Mouse (Mus musculus) right cerebral cortex, postnatal 14 days (tissue): ENCODE results near the gene Abcb6.
A peak's percentile ranks its signal among the peaks of the same experiment; 100 is the strongest.

ENCODE experiments used
- DNase-seq: peaks from one replicate; pipeline ENCODE4 v3.0.0; 2022

The Abcb6 gene

DNA sequence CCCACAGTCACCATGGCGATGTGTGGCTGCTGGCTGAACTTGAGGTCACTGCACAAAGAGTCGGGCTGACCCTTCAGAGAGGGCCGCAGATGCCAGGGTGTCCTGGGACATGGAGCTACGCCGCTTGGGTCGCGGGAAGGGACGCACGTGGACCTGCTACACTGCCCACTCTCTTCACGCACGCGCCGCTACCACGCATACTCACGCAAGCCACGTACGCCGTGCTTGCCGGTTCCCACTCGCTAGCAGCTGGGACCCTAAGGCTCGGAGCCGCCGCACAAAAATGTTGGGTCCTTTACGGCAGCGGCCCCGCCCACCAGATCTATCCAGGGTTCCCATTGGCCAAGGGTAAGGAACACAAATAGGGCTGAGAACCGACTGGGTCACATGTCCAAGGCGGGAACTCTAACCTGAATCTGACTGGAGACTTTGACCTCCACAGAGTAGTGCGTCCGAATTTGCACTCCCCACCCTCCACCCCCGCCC is at the start of gene Abcb6:
Abcb6 (minus strand) TSS at position 288 of the 486 bp plus-strand sequence.
- peak; percentile 93 for DNase-seq

DNA sequence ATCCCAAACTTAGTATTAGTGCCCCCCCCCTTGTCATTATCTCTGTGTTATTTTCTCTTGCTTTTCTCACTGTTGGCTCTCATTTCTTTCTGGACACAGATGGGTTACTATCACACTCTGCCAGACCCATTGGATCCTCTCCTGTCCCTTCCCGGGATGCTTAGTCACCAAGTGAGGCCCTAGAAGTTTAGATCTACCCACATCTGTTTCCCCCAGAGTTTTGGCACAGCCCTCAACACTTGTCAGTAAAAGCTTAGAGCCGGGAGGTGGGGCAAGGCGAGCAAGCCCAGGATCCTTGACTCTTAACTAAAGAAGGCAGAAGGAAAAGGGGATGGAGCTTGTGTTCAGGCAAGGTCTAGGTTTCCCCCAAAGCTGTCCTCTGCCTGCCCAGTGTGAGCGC is 49.0 kb upstream of the Abcb6 start:
- DNase-seq, result no peak

DNA sequence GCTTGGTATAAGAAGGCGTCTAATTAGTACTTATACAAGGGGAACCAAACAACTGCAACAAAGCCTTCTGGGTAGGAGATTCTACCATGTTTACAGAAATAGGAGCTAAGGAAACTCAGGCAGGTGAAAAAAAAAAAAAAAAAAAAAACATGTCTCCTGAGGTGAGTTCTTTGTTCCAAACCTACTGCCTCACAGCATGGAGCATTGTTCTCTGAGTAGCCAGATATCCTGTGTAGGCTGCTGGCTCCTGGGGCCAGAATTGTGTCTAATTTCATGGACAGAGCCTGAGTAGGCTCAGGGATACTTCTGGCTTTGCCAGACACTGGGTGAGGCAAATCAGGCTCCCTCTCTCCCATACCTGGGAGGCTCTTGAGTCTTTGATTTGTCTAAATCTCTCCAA is 47.5 kb upstream of the Abcb6 start:
- no peak for DNase-seq

DNA sequence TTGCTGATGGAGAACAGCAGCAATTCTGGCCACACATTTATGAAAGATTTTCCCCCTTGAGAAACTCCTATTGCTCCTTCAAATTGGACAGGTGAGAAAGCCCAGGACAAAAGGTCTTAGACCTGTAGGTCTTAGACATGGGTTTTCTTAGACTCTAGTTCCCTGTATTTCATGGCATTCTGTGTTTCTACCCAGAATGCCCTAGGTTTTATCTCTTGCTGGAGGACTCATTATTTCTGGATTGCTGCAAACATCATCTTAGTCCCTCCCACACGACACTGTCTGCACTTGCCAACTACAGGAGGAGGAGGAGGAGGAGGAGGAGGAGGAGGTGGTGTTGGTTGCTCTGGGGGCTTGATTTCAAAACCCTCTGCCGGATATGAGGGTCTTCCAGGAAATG is 45.9 kb upstream of the Abcb6 start:
- DNase-seq, result no peak

DNA sequence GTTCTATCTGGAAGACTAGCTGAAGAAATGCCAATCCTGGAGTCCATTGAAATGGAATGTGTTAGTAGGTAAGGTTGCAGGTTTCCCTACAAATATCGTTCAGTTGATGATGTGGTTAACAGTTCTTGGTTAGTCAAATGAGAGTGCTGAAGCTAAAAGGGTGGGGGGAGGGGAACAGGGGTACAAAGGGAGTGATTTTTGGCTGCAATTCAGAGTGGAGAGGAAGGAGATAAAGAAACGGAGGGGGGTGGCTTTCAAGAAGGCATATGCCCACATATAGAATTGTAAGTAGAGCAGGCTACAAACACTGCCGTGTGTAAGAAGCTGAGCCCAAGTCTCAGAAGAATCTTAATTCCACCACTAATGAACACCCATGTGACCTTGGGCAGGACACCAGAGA is 45.3 kb upstream of the Abcb6 start:
- no peak for DNase-seq

DNA sequence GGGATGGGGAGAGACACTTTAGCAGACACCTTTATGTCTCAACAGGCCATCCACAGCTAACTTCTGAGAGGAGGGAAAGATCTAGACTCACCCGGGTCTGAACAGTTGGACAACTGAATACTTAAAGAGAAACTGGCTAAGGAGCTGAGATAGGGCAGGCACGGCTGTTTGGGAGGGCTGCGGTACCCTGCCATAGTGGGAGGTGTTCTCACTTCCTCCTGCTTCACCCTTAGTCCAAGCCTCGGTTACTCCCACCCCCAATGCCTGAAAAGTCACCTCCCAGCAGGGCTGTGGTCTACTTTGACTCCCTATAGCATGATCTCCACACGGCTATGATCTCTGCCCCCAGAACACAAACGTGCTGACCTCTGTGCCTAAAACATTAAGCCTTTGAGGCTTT is 43.3 kb upstream of the Abcb6 start:
- no peak for DNase-seq

DNA sequence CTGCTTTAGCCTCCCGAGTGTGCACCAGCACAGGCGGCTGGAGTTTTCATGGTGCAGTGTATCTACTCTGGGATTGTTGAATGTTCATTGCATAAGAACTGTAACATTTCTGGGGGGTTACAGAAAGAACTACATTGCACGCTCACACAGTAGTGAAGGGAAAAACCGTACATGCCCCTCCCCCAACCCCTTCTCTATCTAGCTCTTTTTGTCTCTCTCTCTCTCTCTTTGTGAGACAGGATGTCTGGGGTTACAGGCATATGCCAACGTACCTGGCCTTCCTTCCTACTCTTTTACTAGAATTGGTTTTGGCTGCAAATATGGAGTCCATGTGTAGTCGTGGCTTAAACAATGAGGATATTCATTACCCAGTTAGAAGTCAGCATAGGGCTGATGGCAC is 42.7 kb upstream of the Abcb6 start:
- no peak for DNase-seq

DNA sequence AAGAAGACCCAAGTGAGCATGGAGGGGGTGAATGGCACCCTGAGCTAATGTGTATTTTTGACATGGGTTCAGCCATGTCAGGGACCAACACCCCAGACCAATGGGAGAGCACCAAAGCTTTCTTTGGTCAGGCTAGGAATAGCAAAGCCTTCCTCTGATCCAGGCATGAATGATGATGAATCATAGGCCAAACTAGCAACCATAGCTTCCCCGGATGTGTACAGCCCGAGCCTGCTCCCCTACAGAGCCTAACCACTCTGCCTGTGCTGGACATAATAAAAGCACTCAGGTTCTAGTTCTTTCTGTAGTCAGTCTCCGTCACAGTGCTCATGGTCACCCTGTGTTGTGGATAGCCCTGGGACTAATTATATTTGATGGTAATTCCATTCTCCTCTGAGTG is 41.3 kb upstream of the Abcb6 start:
- no peak for DNase-seq

DNA sequence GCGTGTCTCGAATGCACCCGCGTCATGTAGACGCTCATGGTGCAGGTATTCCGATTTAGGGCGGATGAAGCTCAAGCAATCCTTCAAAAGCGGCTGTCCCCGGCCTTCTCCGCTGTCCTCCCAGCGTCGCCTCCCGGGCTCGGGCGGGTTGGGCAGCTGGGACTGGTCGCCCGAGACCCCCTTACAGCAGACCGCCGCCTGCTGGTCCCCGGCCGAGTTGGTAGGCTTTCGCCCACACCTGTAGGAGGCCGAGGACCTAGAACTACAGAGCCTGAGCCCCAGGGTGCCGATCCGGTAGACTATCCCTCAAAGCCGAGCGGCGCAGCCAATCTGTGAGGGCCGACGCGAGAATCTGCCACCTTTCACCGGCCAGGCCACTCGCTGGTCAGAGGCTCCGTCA is 39.3 kb upstream of the Abcb6 start, which contains the start of gene Tuba4a:
Tuba4a (minus strand) TSS at position 335 of the 400 bp plus-strand sequence.
- DNase-seq, result peak; percentile 40

DNA sequence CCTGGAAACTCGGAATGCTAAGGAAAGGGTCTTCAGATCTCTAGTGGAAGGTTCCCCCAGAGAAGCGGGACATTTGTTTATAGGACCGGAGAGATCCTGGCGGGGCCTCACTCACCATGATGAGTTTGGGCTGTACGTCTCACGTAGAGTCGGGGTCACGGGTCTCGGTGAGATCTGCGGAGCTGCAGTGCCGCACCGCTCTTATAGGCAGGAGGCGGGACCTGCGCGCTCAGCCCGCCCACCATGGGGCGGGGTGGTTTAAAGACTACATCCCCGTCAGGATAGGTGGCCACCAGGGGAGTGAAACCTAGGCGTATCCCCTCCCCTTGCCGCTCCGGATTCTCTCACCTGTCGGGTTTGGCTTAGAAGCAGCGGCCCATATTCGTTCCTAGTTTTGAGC is 38.9 kb upstream of the Abcb6 start:
- DNase-seq, result peak; percentile 89

DNA sequence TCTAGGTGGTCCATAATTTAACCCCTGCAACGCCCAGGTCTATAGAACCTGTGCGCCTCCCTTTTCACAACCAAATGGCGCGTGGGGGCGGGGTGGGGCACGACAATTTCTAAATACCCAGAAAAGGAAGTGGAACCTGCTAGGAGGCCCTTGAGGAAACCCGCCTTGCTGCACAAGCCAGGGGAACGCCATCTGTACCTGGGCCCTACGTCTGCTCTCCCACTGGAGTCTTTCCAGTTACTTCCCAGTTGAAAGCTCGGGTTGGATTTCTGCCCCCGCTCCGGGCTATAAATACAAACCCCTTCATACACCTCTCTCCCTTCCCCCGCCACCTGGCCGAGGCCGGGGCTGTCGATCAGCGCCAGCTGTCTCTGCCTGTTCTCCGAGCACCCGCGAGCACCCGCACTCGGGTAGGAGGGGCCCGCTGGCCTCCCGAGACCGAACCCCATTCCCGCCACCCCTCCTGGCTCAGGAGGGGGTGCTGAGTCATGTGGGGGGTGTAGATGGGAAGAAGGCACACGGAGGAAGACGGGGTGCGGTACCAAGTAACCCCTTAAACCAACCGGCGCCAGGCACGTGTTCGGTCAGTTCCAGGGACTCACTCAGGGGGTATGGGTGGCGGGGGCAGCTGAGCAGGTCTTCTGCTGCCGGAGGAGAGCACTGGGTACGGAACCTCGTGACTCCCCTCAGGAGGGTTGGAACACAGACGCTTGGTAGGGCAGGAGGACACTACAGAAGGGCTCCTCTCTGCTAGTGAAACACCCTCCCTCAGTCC is 38.2 kb upstream of the Abcb6 start:
- DNase-seq, result peak; percentile 69

DNA sequence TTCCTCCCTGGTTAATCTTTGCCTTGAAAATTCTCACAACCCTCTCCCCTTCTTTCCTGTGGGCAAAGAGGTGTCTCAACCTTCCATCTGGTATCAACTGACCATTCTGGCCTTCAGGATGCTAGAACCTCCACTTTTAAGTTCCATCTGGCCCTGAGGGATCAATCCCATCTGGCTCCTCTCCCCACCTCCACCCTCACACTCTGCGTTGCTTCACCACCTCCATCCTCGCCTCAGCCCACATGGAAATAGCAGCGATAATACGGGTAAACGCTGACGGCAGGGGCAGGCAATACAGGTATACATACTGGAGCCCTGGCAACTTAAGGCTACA is 37.7 kb upstream of the Abcb6 start:
- DNase-seq, result no peak

DNA sequence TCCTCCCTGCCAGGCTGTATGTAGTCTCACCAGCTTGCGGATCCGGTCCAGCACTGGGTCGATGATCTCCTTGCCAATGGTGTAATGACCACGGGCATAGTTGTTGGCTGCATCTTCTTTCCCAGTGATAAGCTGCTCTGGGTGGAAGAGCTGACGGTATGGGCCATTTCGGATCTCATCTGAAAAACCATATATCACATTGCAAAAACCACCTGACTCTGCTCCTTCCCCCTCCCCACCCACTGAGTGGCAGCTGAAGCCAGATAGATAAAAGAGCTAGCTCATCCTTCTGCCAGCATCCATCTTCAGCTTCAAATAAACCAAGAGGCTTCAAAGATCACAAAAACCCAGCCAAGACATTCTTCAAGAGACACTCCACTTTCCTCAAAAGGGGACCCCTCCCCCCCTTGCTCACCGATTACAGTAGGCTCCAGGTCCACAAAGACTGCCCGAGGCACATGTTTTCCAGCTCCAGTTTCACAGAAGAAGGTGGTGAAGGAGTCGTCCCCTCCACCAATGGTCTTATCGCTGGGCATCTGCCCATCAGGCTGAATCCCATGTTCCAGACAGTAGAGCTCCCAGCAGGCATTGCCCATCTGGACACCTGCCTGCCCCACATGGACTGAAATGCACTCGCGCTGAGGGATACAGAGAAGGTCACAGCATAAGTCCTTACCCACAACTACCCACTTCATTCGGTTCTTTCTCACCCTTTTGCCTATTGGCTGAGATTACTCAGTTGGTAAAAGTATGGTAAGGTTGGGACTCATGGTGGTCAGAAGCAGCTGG is 36.8 kb upstream of the Abcb6 start:
- DNase-seq, result no peak

DNA sequence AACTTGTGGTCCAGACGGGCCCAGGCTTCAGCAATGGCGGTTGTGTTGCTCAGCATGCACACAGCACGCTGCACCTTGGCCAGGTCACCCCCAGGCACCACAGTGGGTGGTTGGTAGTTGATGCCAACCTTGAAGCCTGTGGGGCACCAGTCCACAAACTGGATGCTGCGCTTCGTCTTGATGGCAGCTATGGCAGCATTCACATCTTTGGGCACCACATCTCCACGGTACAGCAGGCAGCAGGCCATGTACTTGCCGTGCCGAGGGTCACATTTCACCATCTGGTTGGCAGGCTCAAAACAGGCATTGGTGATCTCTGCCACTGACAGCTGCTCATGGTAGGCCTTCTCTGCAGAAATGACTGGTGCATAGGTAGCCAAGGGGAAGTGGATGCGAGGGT is 35.6 kb upstream of the Abcb6 start:
- no peak for DNase-seq

DNA sequence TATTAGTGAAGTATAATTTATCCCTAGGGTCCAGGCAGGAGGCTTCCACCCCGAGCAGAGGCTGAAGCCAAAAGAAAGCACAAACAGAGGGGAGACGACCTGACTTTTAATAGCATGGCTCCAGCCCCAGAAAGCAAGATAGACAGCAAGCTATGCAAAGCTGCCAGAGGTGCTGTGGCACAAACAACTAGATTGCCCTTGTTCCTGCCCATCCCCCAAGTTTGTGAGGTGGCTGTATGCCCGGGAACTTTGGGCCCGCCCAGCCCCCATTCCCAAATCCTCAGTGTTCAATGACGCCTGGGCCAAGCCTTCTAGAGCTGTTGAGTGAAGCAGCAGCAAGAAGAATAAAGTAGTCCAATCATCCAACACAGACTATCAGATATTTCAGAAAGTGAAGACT is 34.7 kb upstream of the Abcb6 start:
- DNase-seq, result peak; percentile 44

DNA sequence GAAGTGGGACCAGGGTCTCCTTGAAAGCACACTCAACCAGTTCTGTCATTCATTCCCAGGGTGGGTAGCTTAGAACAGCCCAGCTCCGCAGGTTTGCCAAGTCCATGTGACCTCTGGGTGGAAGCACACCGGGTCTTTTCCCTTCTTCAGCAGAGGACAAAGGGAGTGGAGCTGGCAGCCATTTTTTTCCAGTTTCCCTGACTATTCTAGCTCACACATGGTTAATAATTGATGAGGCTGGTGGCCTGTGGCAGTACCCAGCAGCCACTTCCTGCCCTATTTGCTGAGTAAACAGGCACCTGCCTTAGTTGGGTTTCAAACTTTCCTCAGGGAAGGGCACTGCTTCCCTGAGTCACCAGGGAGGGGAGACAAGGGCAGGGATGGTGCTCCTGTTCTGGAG is 34.2 kb upstream of the Abcb6 start:
- no peak for DNase-seq

DNA sequence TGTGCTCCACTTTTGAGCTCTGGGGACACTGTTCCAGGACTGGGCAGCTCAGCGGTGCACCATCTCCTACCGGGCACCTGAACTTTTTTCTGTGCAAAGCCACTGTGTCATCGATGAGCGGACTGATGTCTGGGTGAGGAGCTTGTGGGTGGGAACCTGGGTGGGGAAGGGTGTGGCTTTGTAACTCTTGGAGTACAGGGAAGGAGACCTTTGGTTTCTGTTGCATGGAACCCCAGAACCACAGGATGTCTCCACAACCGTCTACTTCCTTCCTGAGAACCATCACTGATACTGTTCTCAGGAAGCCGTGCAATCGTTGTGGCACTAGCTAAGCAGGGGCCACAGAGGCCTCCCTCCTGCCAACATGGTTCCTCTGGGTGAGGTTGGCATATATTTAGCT is 32.9 kb upstream of the Abcb6 start:
- no peak for DNase-seq

DNA sequence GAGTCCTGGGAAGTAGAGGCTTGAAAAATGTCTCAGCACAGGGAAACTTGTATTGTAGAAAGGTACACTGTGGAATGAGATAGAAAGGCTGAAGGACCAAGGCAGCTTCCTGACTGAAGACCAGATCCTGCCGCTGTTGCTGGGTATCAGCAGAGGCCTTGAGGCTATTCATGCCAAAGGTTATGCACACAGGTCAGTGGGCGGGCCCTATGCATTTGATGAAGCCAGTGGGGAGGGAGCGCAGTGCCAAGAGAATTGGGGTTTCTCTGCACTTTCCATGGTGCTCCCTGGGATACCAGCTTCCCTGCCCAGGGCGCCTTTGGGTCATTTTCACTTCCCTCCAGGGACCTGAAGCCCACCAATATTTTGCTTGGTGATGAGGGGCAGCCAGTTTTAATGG is 32.4 kb upstream of the Abcb6 start:
- no peak for DNase-seq

DNA sequence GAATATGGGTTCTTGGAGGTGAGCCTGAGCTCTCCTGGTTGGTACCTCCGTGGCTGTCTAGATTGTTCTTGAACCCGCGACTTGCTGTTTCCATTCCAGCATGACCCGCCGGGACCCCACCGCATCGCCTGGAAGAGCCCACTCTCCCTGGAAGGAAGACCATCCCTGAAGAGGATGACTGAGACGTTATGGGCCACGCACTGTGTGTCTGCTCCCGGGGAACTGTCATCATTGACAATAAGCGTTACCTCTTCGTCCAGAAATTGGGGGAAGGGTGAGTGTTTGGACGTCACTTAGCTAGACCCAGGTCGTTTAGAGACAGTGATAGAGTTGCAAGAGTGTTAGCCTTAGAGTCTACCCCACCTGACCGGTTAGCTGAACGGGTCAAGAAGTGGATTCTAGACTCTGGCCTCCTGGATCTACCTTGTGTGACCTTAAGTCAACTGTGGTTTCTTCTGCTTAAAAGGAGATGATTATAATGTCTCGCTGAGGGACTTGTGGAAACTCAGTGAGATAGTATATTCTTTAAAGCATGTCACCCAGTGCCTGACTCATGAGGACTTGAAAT is 31.0 kb upstream of the Abcb6 start:
- no peak for DNase-seq

DNA sequence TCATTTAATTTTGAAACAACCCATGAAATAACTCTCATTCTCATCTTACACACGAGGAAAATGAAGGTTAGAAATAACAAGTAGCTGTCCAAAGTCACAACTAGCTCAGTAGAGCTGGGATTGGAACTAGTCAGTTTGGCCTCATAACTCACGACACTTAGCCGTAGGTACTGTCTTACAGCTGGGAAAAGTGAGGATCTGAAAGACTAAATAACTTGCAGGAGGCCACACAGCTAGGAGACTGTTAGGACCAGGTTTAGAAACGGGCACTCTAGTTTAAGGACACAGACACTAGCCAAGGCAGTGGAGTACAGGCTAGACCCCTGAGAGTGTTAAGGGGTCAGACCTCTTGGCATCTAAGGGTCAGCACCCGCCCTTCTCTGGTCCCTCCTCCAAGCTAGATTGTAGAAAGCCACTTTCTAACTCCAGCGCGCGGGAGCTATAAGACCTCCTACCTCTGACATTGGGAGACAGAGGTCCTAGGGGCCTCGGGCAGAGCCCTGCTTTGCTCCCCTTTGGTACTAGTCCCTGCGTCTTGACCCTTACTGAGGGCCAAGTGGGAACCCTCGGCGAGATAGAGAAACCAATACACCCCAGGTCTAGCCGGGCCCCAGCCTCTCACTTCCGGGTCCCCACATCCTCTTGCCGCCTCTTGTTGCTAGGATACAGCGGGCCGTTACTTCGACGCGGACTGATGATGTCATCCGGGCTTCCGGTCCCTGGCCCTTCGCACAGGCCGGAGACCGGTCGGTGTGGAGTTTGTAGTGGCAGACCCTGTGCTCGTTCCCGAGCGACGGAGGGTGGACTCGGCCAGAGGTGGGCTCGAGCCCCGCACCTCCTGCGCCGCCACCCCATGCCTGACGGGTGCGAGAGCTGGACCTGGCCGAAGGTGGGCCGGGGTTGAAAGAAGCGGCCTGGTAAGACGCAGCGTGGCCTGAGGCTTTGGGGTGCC is 30.2 kb upstream of the Abcb6 start, which contains the start of the genes Glb1l and Stk16:
Glb1l (minus strand) TSS at position 678 of the 952 bp plus-strand sequence.
Stk16 (plus strand) TSS at position 703 of the 952 bp plus-strand sequence.
- DNase-seq, result peak; percentile 97

DNA sequence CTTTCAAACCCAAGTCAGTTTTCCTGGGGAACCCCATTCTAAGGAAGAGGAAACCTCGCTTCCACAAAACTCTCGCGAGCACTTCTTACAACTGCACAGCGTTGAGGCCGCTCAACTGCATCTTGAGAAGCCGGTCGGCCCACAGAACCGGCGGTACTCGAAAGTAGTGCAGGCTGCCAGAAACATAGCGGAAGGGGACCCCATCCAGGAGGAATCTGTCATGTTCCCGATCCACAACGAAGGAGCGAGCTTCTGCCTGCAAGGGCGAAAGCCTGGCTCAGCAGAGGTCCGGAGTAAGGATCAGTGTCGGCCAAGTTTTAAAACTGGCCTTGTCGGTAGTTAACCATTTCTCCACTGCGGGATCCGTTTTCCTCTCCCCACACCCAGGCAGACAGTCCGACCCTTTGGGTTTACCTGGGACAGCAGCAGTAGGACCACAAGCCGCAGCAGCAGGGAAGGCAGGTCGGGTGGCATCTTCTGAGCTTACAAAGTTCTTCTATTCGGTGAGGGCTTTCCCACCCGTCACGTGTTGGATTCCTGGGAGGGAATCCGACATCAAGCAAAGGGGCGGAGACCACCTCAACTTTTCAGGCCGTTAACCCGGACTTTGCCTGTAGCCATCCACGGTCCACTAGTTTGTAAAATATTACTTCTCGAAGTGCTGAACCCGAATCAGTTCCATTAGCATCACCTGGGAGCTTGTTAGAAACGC is 28.9 kb upstream of the Abcb6 start:
- no peak for DNase-seq

DNA sequence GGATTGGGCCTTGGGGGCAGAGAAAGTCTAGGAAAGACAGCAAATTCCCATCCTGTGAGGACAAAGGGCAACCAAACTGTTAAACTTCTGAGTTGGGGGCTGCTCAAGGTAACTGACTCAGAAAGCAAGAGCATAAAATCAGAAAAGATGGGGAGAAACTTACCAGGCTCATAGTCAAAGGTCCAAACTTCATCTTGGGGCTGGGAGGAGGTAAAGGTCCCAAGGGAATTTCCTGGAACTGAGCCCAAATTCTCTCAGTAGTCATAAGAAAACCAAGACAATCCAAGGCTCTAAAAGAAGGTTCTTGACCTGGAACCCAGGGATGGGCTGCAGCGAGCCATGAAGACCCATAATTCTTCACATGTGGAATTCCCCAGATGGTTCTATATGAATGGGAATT is 21.0 kb upstream of the Abcb6 start:
- DNase-seq, result no peak
